Mouse (Mus musculus) bone marrow, adult 2 months (tissue): Measurements from ENCODE around the gene Fcrla. TPM values are rescaled to one million over a fixed set of nuclear protein-coding genes. Genes with fewer than 3 reads are reported as not detected.

ENCODE experiments used
- H3K27ac ChIP-seq: fragments of 200-500 bp; 2 replicates; pipeline ENCODE4 v1.5.1; 2012; ENCODE audit warnings: low read depth, mild to moderate bottlenecking, control low read depth, inconsistent platforms, low read length; ENCODE audit not compliant: control insufficient read depth, poor library complexity, insufficient read depth
- H3K4me1 ChIP-seq: fragments of 200-500 bp; 2 replicates; pipeline ENCODE4 v1.6.1; 2011; ENCODE audit warnings: low read length; ENCODE audit not compliant: control insufficient read depth, insufficient read depth
- H3K4me3 ChIP-seq: fragments of 200-500 bp; replicated peaks from 2 replicates; pipeline ENCODE3; 2011; ENCODE audit warnings: mild to moderate bottlenecking, low read depth, low read length, control low read depth; ENCODE audit not compliant: control insufficient read depth
- CTCF ChIP-seq: fragments of 200-500 bp; IDR thresholded peaks from 2 replicates; pipeline ENCODE4 v1.5.1; 2011; ENCODE audit warnings: low read length, control low read depth; ENCODE audit not compliant: control insufficient read depth, insufficient read depth
- POLR2A ChIP-seq: fragments of 200-500 bp; IDR thresholded peaks from 2 replicates; pipeline ENCODE4 v1.6.1; 2011; ENCODE audit warnings: low read depth, mild to moderate bottlenecking, control low read depth, low read length, borderline replicate concordance; ENCODE audit not compliant: control insufficient read depth
- WGBS: fragments of 180-500 bp; shearing (Covaris S2); methylation state at CpG from one replicate; pipeline ENCODE4 v1.1.7; 2018; 5-methylcytosine and 5-hydroxymethylcytosine counted together
- polyA plus RNA-seq: library from polyadenylated mRNA; stranded (reverse); fragments of >200 nt; gene quantifications from 2 replicates; pipeline ENCODE4 v1.2.4, GENCODE M21; 2011; ENCODE audit warnings: low replicate concordance; ENCODE audit not compliant: missing spikeins, insufficient read depth, insufficient read length

Fcrla gene
- polyA plus RNA-seq, 1 experiment: 44.1 TPM

DNA sequence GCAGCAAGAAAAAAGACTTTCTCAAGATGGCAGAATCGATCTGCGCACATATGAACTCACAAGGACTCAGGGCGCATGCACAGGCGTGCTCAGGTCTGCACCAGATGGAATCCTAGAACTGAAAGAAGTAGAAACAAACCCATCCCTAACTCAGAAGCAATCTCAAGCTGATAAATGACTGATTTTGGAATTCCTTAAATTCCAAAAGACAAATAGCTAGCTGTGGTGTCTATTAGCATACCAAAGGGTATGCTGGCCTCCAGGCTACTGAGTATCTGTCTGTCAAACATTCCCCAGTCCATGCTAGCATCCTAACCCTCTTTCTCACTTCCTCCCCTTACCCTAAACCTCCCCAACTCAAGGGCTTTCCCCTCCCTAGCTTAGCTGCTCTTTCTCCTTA is 38.1 kb downstream of the Fcrla start:
- WGBS: 85% methylated on average over 4 of the region's 4 CpGs
- TF ChIP-seq POLR2A (no peak), CTCF (no peak)
- Histone ChIP-seq H3K4me1 (no peaks in the 10 kb centered on the region; the same call in 1 of the 2 replicates), H3K27ac (no peak overlapping the region), H3K4me3 (no peak overlapping the region)

- TF ChIP-seq CTCF: no peak
- TF ChIP-seq POLR2A: no peak
- no peak overlapping the region for H3K4me3 ChIP-seq
- H3K4me1 ChIP-seq: no peaks in the 10 kb centered on the region; the same call in 1 of the 2 replicates
- 38% methylated on average over 6 of the region's 6 CpGs for WGBS
- H3K27ac ChIP-seq: no peak overlapping the region
Measured at GRCm38 (mm10) chr1:170886044-170886458, 41.3 kb downstream of the Fcrla start.

DNA sequence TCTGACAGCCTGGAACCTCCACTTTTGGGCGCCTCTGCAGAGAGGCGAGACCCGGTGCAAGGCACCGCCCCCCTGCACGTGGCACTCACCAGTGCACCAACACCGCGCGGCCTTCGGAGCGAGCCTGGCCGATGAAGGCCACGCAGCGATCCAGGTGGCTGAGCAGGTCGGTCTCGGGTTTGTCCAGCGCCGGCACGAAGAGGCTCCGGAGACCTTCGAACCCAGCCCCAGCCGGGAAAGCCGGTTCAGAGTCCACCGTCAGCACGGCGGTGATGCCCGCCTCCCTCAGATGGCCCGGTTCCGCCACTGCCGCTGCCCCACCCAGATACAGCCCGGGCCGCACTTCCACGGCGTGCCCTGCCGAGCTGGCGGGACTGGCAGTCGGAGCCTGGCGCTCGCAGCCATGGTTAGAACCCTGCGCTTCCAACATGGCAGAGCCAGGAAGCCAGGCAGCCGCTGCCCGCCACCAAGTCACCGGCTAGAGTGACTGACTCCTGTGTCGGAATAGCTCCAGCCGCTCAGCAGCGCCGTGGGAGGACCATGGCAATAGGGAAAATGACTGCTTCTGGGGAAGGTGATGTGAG is 42.3 kb downstream of the Fcrla start, which contains the start of the genes Gm26620 and Dusp12:
TSS of gene Gm26620 (plus strand) at position 88 of the 584 bp plus-strand sequence.
TSS of gene Dusp12 (minus strand) at position 563 of the 584 bp plus-strand sequence.
- H3K27ac ChIP-seq: peak within 1 kb of the TSS; percentile 18; the same call in 1 of the 2 replicates
- peak; percentile 61 for TF ChIP-seq CTCF
- peak; percentile 49; the same call in 1 of the 2 replicates for TF ChIP-seq POLR2A
- no peaks in the 10 kb centered on the region; the same call in 1 of the 2 replicates for H3K4me1 ChIP-seq
- H3K4me3 ChIP-seq: peak within 1 kb of the TSS; percentile 68
- under 1% methylated on average over 46 of the region's 46 CpGs for WGBS

GRCm38 (mm10) chr1:170884390-170884789 is 43.0 kb downstream of the Fcrla start:
- no peak overlapping the region for H3K4me3 ChIP-seq
- no peak for TF ChIP-seq CTCF
- TF ChIP-seq POLR2A: no peak
- H3K4me1 ChIP-seq: no peaks in the 10 kb centered on the region; the same call in 1 of the 2 replicates
- H3K27ac ChIP-seq: no peak overlapping the region
- WGBS: 24% methylated on average over 8 of the region's 8 CpGs

DNA sequence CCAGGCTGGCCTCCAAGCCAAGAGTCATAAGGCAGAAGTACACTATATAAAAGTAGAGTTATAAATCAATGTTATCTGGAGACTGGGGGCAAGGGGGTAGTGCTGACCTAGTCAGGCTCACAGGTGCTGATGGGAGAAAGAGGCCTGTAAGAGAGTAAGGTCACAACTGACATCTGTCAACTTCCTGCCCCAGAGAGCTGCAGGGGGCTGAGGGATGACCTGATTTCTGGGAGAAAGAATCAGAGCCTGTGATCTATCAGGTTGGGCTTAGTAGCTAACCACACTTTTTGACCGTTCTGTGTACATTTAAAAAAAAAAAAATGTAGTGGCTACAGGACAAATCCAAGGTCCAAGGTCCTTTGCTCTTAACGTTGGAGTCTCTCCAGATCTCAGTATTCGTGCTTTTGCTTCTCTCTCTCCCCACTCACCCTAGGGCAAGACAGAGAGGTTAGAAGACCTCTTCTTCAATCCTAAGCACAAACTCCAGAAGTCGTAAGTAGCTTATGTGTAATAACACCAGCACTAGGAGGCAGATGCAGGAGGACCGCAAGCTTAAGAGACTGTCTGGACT is 44.4 kb downstream of the Fcrla start:
- no peak overlapping the region for H3K4me3 ChIP-seq
- 80% methylated on average over 5 of the region's 5 CpGs for WGBS
- no peaks in the 10 kb centered on the region; the same call in 1 of the 2 replicates for H3K4me1 ChIP-seq
- TF ChIP-seq CTCF: no peak
- no peak for TF ChIP-seq POLR2A
- no peak overlapping the region for H3K27ac ChIP-seq

DNA sequence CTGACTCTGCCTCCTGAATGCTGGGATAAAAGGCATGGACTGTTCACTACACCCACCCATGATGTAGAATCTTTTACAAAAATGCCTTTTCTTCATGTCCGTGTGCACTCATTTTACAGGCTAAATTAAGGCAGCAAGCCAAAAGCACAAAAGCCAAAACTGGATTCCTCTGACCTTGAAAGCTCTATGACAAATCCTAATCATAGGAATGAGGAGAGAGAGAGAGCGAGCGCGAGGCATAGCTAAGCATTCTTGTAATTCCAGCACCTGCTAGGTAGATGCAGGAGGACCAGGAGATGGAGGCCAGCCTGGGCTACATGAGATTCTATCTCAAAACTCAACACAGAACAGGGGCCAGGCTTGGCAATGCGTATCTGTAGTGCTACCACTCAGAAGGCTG is 50.5 kb downstream of the Fcrla start:
- no peak overlapping the region for H3K4me3 ChIP-seq
- no peaks in the 10 kb centered on the region for H3K4me1 ChIP-seq
- 94% methylated on average over 5 of the region's 5 CpGs for WGBS
- no peak overlapping the region for H3K27ac ChIP-seq
- TF ChIP-seq POLR2A: no peak
- TF ChIP-seq CTCF: no peak

DNA sequence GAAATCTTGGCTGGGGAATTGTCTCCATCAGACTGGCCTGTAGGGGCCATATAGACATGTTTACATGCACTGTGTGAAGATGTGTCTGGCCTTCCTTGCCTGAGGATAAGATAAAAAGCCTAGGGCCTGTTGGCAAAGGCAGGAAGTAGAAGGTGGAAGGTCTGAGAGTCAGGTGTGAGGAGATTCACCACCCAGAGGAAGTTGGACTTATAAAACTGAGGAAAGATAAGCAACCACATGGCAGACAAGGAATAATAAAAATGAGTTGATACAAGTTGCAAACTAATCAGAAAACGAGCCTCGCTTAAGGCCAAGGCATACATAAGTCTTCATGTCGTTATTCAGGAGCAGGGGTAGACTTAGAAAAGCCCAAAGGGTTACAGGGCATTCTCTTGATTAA is 51.7 kb downstream of the Fcrla start:
- Histone ChIP-seq H3K27ac (no peak overlapping the region), H3K4me1 (no peaks in the 10 kb centered on the region), H3K4me3 (no peak overlapping the region)
- WGBS: 85% methylated on average over 3 of the region's 3 CpGs
- no peak for TF ChIP-seq CTCF
- no peak for TF ChIP-seq POLR2A

DNA sequence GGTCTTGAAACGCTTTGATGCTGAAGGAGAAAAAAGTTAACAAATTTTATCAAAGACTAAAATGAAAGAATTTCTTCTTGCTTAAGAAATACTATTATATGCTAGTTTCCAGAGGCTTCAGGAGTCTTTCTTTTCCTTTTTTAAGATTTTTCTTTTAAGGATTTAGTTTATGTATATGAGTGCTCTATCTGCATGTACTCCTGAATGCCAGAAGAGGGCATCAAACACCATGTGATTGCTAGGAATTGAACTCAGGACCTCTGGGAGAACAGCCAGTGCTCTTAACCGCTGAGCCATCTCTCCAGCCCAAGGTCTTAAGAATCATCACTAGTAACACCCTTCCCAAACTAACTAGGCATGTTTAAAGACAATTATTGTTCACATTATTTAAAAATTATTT is 55.4 kb downstream of the Fcrla start:
- no peak overlapping the region for H3K4me3 ChIP-seq
- WGBS: 89% methylated on average over 2 of the region's 2 CpGs
- no peak for TF ChIP-seq POLR2A
- TF ChIP-seq CTCF: no peak
- H3K27ac ChIP-seq: no peak overlapping the region
- H3K4me1 ChIP-seq: no peaks in the 10 kb centered on the region; the same call in 1 of the 2 replicates

- no peak overlapping the region for H3K4me3 ChIP-seq
- 90% methylated on average over 6 of the region's 6 CpGs for WGBS
- H3K27ac ChIP-seq: no peak overlapping the region
- TF ChIP-seq POLR2A: no peak
- no peak for TF ChIP-seq CTCF
- H3K4me1 ChIP-seq: no peaks in the 10 kb centered on the region; the same call in 1 of the 2 replicates
Measured at GRCm38 (mm10) chr1:170871402-170871801, 56.0 kb downstream of the Fcrla start.
